Mouse (Mus musculus) cerebellum, postnatal 10 days (tissue): Measurements from ENCODE around the gene Fmnl2.

Source experiments
- DNase-seq, 2 experiments: peaks; one replicate each; pipeline ENCODE4 v3.0.0; 2021; ENCODE audit warnings: mixed read lengths in 2 of 2

Gene Fmnl2

DNA sequence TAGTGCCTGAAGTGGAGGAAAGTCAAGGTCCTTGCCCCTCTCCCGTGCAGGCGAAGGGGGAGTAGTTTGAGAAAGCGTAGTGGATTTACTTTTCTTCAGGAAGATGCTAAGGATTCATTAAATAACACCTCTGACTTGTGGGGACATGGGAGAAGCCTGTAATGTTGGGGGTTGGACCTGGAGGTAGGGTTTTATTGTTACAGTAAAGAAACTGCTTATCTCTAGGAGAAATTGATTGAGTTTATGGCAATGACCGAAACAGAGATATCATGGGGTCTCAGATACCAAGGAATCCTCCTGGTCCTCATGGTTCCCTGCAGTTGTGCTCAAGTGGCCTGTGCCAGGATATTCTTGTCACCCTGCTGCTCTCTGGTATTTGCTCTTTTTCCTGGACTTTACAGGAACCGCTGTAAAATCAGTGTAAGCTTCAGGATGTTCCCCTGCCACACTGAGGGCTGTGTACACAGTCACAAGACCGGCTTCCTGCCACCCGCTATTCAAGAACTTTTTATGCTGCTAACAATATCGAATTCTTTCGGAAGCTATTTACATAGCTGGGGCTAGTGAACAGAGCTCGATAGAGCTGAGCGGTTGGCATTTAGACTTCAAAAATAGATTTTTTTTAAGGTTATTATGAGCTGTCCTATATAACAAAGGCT is 130.1 kb downstream of the Fmnl2 start:
- no peak for DNase-seq

DNA sequence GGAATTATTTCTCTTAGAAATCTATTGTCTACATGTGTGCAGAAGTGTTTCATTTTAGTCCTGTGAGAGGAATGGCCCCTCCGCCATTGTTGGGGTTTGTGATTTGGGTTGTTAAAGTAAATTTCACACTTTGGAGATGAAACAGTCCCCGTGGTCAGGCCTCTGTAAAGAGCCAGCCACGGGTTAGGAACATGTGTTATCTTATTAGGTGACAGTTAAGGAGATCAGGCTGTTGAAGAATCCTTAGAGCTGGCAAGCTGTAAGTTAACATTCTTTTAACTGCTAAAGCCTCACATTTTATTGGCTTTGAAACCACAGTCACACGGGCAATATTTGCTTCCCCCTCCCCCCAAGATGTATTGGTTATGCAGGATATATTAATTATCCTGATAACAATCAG is 131.7 kb downstream of the Fmnl2 start:
- no peak for DNase-seq

DNA sequence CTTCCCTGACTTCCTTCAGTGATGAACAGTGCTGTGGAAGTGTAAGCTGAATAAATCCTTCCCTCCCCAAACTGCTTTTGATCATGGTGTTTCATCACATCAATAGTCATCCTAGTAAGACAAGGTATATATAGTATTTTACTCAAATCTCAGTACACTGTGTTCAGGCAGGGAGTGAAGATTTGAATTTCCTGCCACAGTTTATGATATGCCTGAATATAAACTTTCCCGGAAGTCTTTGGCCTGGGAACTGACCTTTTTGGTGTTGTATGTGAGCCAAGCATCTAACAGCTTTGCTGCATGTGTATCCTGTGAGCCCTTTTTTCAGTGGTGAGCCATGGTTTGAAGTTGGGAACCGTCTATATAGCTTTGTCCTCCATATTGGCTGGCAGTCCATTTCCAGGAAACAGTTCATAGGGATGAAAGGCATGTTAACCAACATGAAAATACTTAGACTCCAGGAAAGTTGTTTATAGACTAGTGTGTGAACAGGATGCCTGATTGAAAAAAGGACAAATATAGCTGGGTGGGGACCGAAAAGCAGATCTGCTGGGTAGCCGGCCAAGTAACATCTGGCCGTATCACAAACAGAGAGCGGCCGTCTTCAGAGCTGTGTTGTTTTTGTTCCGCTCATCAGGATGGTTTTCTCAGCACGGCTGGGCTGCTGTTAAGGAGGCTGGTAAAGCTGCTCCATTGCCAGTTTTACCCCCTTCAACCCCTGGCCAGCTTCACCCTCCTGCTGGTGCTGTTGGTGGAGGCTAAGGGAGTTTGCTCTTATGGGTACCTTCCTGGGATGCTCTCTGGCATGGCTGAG is 133.4 kb downstream of the Fmnl2 start:
- no peak for DNase-seq

DNA sequence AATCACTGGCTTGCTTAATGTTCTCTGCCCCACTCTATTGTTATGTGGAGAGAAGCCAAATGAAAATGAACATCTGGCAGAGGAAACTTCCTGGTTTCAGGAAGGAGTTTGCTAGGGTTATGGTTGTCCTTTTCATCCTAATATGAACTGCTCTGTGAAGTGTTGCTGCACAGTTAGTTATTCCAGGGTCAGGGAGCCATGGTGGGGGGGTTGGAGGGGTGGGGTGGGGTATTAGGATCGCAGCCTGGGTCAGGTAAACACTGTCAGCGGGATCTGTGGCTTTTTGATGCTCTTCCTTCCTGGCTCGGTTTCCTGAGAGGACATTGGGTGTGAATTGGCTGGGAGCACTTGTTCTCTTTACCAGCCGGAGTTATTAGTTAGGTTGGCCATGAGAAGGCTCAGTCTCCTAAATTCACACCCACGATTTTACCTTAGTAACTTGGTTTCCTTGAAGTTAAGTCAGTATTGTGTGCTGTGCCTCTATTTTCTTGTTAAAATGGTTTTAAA is 134.1 kb downstream of the Fmnl2 start:
- DNase-seq, result no peak

DNA sequence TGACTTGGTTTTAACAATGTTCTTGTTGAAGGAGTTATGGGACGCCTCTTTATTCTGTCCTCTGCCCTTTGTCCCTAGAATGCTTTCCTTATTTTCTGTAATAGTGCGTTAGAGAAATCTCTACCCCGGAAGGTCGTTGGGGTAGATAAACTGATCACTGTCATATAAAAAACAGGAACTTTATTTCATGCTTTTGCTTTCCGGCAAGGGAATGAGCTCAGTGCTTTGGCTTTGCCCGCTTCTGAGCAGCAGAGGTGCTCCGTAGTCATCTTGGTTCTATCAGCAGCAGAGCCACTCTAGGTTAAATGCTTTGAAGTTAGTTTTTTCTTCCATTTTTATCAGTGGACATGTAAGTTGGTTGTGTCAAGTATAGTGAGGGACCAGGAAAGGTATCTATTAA is 135.6 kb downstream of the Fmnl2 start:
- no peak for DNase-seq

DNA sequence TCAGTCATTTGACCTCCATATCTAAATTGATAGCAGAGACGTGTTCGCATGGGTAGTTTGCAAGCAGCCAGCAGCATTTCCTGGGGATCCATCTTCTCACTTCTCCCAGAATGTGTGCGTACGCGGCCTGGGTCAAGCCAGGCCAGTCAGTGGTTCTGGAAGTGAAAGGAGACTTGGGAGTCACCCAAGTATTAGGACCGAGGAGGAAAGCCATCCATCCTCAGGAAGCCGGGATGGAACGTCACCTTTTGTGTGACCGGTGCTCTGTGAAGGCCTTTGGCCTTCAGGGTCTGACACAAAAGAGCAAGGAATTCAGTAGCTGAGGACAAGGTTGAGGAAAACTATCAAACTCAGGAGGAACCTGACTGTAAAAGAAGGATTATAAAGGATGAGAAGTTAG is 136.9 kb downstream of the Fmnl2 start:
- no peak for DNase-seq

DNA sequence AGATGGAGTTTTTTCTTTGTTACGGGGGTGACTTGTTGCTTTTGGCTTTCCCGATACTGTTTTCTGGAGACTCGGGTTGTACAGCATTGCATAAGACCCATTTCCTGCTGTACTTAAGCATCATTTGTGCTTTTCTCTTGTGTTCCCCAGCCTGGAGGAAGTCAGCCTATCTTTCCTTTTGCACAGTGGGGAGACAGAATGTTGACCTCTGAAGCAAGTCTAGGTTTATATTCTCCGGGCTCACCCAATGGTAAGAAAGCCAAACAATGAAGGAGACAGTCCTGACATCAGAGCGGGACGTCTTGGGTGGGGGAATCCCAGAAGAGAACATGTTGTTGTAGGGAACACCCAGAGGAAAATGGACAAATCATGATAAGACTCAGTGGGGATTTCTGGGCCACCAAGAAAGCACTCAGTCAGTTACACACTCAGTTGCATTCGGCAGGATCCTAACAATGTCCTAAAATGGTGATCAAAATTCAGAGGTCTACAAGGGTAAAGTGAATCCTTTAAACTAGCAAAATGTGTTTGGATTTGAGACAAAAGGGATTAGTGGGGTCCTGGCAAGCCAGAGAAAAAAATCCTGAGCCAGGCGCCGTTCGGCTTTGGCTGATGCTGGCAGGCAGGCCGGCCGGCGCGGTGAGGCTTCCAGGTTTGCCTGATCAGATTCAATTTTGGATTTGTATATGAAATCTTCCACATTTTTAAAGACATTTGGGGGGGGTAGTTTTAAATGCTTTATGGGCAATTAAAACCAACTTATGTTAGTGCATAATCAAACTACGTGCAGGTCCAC is 140.5 kb downstream of the Fmnl2 start:
- DNase-seq, result peak; percentile 73 to 76

DNA sequence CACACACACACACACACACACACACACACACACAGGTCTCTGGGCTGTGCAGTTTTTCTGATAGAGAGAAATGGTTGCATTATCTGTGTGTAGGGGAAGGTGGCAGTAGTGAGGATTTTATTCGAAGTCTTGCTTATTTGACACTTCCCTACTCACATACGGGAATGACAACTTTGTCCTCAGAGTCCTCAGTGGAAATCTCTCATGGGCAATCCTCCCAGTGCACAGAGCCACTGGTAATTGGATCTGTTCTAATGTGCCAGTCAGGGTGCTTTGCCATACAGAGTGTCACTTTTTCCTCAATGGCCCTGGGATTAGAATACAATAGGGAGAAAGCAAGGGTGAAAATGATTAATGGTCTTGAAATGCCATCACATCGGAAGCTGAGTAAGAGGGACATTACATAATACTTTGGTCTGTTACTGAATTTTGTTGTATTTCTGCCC is 141.9 kb downstream of the Fmnl2 start:
- peak; percentile 55 to 69 for DNase-seq

DNA sequence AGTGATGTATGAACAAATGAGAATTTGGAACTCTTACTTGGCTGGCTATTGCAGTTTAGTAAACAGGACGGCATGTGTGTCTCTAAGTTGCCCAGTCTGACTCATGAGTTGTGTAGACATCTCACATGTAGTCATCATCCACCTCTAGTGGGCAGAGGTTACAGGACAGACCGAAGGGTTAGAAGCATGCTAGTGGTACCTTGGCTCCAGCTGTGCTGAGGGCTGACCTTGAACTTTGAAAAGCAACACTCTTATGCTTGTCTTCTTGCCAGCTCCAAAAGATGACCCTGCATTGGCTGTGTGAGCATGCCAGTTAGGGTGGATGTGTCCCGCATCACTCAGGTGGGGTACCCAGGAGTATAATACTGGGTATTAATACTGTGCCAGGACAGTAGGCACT is 142.8 kb downstream of the Fmnl2 start:
- no peak for DNase-seq

DNA sequence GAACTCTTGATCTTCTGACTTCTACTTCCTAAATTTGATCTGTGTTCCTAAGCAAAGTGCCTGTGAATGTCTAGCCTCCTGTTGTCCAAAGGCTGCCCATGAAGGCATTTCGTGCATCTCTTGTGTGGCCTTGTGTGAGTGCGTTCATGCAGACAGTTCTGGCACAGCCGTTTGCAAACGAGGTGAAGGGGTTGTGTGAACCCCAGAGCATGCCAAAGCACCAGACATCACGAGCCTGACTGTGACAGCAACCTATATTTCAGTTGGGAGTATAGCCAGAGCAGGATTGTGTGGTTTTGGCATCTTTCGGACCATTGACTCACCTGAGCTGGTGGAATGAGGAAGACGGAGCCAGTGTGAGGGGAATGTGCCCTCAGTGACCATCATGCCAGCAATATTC is 148.5 kb downstream of the Fmnl2 start:
- peak; percentile 56 to 62 for DNase-seq

DNA sequence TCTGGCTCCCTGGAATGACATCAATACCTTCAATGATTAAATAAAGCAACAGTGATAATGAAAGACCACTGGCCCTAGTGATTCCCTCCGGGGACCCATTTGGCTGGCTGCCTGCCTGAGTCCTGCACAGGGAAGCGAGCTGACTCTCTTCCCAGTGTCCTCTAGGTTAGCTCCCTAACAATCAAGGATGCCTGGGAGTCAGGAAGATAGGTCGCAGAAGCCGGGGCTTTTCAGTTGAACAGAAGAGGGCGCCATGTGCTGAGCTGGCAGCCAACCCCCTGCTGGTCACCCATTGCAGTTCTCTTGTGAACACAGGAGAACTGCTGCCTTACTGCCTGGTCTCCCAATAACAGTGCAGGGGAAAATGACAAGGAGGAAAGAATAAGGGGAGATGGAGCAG is 149.5 kb downstream of the Fmnl2 start:
- DNase-seq, result peak; percentile 88 to 91

DNA sequence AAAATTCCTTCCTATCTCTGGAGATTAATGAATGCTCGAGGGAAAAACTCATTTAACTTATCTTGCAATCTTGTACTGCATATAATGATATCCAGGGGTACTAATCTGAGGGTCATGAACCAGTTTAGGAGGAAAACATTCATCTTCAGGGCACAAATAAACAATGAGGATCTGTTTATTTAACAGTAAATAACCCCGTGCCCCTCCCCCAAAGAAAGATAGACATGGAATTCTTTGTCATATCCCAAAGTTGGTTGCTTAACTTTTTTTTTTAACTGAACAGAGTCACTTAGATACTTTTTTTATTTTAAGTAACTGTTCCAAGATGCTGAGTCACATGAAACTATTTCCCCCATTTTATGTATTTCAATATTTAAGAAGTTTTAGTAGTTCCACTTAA is 155.4 kb downstream of the Fmnl2 start:
- DNase-seq, result no peak

DNA sequence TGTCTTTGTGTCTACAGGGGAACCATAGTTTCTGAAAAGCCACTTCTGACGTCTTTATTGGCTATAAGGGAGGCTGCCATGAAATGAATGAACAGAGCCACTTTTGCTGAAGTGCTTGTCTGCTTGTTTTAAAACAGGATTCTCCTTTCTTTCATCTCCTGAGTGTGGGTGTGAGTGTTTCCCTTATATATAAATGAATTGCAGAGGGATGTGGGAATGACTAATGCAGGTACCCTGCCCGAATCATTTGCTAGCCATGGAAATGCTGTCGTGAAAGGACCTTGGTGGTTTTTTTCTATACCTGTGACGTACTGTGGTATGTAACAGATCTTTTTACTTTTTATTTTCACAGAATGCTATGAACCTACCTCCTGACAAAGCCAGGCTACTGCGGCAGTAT is 156.8 kb downstream of the Fmnl2 start:
- no peak for DNase-seq

DNA sequence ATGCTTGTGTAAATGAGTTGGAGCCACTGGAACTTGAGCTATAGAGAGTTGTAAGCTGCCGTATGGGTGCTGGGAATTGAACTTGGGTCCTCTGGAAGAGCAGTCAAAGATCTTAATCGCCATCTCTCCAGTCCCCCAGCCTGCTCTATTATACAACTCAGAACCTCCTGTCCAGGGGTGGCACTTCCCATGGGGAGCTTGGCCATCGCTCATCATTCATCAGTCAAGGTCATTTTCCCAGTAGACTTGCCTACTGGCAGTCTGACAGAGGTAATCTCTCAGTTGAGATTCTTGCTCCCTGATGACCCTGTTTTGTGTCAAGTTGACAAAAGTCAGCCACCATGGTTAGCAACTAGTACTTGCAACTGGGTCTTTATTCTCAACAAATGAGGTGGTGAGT is 165.3 kb downstream of the Fmnl2 start:
- no peak for DNase-seq

DNA sequence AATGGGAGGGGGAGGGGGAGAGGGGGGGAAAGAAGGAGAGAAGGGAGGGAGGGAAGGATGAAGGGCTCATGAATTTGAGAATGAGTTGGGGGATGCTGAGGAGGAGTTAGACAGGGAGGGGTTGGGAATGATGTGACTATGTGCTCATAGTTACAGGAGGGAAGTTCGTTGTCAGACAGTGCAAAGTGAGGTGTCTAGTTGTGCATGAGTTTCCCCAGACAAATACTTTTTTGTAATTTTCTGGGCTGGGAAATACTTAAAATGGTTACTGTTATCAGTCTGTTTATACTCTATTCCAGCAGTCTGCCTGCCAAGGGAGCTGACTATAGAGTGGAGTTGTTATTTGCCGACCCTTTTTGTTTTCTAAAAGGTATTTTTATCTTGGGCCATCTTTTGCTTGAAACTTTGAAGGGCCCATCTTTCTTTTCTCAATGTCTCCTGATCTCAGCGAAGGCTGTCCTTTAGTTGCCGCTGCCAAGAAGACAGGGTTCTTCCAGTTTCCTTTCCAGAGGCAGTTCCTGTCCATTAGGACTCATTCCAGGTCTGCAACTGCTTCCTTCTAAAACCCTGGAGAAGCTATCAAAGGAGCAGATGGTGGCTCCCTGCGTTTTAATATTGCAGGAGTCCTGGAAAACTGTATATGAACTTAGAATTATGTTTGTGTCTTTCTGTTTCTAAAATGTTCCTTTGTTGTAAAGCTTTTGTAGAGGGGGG is 168.6 kb downstream of the Fmnl2 start:
- DNase-seq, result peak; percentile 39 to 41

DNA sequence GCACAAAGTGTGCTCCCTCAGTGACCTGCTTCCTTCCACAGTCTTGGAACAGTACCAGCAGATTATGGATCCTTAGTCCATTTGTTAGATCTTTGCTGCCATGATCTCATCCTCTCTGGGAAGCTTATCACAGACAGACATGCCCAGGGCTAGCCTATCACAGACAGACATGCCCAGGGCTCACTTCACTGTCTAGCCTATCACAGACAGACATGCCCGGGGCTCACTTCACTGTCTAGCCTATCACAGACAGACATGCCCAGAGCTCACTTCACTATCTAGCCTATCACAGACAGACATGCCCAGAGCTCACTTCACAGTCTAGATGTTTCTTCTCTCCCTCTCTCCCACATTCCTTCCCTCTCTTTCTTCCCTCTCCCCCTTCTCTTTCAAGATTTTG is 171.2 kb downstream of the Fmnl2 start:
- no peak for DNase-seq

DNA sequence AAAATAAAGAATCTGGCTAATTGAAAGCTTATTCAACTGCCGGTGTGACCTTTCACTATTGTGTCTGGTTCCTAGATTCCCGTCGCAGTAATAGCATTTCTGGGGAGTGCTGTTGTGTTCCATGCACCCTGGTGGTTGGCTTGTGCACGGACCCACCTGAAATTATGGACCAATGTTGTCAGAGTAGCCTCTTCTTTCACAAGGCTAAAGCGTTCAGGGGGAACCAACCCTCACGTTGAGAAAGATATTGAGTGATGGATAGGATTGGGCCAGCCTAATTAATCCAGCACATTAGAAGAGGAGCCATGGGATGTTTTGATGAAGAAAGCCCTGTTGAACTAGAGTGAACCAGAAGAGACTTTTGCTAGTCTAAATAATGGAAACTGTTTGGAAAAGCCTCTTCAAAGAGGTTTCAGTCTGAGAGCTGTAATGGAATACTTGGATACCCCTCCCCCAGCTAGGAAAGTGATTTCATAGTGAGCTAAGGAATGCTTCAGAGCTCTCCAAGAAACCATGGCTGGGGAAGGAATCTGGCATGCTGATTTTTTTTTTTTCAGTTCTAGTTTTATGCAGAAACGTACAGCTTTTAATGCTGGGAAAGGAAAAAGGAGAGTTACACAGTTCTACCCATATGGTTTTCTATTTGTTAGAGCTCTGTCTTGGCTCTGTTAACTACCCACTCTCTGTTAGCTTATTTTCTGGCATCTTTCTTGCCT is 172.2 kb downstream of the Fmnl2 start:
- DNase-seq, result no peak

DNA sequence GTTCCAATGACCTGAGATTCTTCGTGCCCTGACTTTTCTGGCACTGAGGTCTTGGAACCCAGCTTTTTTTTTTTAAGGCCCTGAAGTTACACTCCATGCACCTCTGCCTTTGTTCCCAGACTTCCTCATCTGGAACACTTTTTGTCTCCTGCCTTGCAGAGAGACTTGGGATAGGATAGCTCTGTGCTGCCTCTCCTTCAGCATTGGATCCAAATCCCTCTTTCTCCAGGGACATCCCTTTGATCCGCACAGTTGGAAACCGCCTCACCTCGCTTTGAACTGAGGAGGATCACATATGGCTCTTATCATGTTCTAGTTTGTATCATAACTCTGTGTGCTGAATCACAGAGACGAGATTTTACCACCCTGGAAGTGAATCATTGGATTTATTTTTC is 172.8 kb downstream of the Fmnl2 start:
- no peak for DNase-seq

DNA sequence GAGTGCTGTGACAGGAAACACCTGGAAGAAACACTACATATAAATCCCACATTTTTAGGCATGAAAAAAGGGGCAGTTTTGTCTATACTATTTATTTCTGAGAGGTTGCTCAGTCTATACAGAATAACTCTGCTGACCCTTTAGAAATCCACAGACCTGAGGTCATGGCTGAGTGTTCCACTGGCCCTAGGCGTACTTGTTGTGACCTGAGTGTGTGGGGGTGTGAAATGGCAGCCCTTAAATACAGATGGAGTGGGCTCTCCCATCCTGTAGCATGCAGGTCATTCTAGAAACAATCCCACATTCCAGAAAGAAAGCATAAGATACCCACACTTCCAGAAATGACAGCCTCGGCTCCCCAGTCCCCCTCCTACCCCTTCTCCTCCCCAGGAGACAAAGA is 180.6 kb downstream of the Fmnl2 start:
- DNase-seq, result no peak

DNA sequence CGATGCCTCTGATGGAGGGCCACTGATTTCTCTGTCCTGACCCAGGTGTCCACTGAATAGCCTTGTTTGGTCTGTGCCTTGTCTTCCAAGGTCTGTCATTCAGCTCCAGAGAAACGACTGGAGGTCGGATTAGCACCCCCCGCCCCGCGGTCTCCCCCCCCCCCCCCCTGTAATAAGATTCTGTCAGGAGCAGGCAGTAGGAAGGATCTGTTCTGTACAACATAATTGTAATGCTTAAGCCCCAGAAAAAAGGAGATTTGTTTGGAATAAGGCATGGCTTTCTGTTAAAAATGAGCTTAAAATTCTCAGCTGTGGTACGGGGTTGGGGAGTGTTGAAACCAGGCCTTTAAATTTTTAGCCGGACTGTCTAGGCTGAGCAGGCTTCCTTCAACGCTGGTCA is 181.1 kb downstream of the Fmnl2 start:
- DNase-seq, result no peak

DNA sequence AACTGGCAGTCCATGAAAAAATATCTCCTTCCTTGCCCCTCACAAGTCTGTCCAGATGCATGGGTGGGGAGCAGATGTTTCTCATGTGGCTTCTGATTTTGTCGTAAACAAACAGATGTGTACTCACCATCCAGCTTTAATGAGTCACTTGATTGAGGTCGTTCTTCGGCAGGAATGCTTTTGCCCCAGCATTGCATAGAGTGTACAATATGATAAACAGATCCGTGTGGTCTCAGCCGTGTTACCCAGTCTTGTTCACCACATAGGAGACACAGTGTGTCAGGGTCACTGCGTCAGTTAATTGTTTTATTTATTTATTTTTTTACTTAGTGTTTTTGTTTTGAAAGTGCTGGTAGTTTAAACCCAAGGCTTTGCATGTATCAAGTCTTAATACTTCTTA is 189.4 kb downstream of the Fmnl2 start:
- no peak for DNase-seq

DNA sequence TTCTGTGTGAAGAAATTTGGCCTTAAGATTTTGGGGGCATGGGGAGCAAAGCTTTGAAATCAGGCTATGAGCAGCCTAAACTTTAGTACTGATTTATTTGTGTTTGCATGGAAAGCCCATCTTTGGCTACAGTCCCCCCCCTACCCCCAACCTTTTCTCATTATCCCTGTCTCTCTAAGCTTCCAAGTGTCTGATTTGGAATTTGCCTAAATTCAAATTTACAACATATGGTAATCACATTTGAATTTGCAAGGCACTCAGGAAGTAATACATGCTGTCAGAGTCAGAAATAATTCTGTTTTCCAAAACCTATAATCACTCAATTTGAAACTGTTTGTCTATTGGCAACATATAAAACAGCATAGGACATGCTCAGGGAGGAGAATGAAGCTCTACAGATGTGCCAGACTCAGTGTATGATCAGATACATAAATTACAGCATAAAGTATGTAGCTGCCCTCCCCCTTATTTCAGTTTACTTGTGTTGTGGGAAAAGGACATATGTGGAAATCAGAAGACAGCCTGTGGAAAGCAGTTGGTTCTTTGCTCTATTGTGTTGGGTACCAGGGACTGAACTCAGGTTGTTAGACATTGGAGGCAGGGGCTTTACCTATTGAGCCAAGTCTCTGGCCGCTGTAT is 190.2 kb downstream of the Fmnl2 start:
- no peak for DNase-seq
